Mouse (Mus musculus): ENCODE data around the gene Gcg.

DNA sequence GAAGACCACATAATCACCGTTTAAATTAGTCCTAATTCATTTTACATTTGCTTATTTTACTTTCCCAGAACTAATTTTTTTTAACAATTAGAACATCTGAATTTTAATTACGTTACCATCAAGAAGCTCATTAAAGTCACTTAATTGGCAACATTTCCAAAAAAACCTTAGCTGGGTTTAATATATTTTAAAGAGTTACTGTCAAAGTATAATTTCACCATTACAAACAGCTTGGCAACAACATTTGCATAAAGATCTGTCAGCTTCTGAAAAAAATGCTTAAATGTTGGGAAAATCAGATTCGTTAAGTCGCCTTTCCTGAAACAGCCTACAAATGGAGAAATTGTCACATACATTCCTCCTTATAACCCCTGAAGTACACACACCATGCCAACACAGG lies 14.6 kb upstream of the Gcg start:
- no peak for TF ChIP-seq CTCF (IDR thresholded peaks at IDR 0.05; ENCODE audit: low read depth)
- TF ChIP-seq EP300 (IDR thresholded peaks at IDR 0.05; ENCODE audit: low read depth): no peak

Data from heart, postnatal 0 days (tissue).